Mouse (Mus musculus): ENCODE results near the gene Llgl1.

DNA sequence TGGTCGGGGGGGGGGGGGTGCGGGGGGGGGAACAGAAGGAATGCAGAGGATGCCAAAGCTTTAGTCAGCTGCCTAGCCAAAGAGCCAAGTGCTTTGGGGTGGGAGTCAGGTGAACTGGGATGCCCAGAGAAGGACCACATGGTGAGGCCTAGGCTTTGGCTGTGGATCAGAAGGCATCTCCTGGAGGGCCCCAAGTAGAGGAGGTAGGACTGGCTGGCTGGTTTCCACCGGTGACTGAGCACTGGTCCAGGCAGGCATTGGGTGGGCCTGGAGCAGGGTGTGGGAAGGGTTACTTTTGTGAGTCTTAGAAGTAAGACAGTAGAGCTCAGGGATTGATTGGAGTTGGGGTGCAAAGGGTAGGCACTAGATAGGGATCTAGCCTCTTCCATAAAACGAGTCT lies 2.1 kb downstream of the Llgl1 start:
- TF ChIP-seq CTCF (IDR thresholded peaks at IDR 0.05; ENCODE audit: control insufficient read depth, insufficient read depth, insufficient replicate concordance, low read depth, low read length), result no peak
- no peak for TF ChIP-seq POLR2A (IDR thresholded peaks at IDR 0.05; ENCODE audit: control insufficient read depth, low read depth, low read length)
